21 mouse cellular contexts compared by ENCODE assay signal in the genomic region with DNA sequence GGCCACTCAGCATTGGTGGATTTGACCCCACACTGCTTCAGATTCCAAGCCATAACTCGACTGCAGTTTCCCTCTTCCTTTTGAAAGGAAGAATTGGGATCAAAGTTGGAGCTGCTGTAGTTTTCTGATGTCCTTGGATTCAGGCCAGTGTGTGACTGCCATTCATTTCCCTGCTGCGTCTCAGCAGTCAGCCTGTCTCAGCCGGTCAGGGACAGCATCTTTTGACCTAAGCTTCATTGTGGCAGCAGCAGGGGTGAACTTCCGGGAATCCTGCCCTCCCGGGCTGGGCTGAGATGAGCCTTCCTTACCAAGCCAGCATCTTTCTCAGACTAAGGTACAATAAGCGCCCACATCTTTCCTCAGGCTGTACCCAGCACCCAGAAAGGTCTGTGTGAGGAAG. TPM values are rescaled to one million over a fixed set of nuclear protein-coding genes. Genes with fewer than 3 reads are reported as not detected.
"Had no signal": no experiment of that assay in that cellular context is flagged by ENCODE, and none has a peak within 500 bp of the region (broad histone marks: within the 10 kb centered on the region; RNA-seq: fewer than 3 reads in every experiment).

No protein-coding gene starts in this region.

- H3K27me3 ChIP-seq: liver, embryonic 13.5 days; midbrain, embryonic 15.5 days had no signal

- ATAC-seq: midbrain, embryonic 15.5 days had no signal

- H3K4me3 ChIP-seq: kidney, embryonic 15.5 days; liver, embryonic 13.5 days; midbrain, embryonic 15.5 days; myocyte; neural tube, embryonic 13.5 days had no signal

- DNase-seq: kidney, postnatal 10 days; kidney, postnatal 36 days; layer of hippocampus, postnatal 36 days; liver, embryonic 13.5 days; lung, adult 2 months; lung, postnatal 14 days; lung, postnatal 4 days; thymus, adult 18-20 months; thymus, postnatal 36 days had no signal

- H3K9me3 ChIP-seq: kidney, embryonic 15.5 days; liver, embryonic 13.5 days; midbrain, embryonic 15.5 days; neural tube, embryonic 13.5 days had no signal

- H3K36me3 ChIP-seq: kidney, embryonic 15.5 days; liver, embryonic 13.5 days; midbrain, embryonic 15.5 days; neural tube, embryonic 13.5 days had no signal

- H3K4me2 ChIP-seq: kidney, embryonic 15.5 days; liver, embryonic 13.5 days; midbrain, embryonic 11.5 days; midbrain, embryonic 15.5 days; neural tube, embryonic 13.5 days had no signal

- H3K4me1 ChIP-seq: kidney, embryonic 15.5 days; liver, embryonic 13.5 days had no signal

- H3K9ac ChIP-seq: kidney, embryonic 15.5 days; liver, embryonic 13.5 days; midbrain, embryonic 15.5 days; neural tube, embryonic 13.5 days had no signal

- H3K27ac ChIP-seq: kidney, embryonic 15.5 days; liver, embryonic 13.5 days; midbrain, embryonic 15.5 days; neural tube, embryonic 13.5 days had no signal

RNA-seq across cellular contexts. Expression of a gene that starts 26.1 kb away (rescaled TPM):
- total RNA-seq: liver, adult 2 months; megakaryocyte progenitor cell, adult 5-6 weeks; megakaryocyte-erythroid progenitor cell, adult 5-6 weeks; neutrophil, adult 5-6 weeks had no signal
- polyA plus RNA-seq: limb, embryonic 11.5 days; liver, embryonic 16.5 days; lung, embryonic 16.5 days; myocyte had no signal
